Mouse (Mus musculus): Measurements from ENCODE around the gene Pak7.

Pak7 gene

DNA sequence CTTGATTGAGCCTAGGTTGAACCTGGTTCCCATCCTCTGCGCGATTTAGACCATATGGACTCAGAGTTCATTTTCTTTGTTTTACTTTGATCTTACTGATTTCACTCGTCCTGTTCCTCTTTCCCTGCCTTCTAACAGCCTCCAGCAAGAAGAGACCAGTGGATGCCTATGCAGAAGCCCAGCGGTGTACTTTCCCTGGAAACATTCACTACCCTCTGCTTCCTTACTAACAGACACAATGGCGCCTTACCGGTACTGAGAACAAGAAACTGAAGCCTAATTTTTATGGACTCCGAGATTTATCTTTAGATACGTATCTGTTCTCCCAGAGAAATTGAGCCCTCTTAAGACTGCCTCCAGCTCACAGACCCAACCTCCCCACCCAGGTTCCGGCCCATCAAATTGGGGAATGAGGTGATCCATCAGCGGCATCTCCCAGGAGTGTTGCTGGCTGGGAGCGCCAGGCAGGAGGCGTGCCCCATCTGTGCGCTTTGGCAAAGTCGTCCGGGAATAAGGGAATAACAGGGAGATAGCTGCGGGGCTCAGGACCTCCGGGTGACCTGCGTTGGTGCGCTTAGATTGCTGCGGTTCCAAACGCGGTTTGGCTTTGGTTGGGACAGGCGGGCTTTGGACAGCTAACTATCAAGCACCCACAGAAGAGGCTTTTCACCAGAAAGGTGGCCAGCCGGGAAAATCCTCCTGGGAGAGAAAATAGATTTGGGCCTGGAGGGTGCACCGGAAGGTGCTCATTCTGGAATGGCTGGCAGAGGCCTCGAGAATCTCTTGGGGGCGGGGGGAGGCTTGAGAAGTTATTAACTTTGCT lies 336.8 kb downstream of the Pak7 start:
- DNase-seq (ENCODE audit: low read depth in 2 of 2, low spot score in 2 of 2), result no peak

DNA sequence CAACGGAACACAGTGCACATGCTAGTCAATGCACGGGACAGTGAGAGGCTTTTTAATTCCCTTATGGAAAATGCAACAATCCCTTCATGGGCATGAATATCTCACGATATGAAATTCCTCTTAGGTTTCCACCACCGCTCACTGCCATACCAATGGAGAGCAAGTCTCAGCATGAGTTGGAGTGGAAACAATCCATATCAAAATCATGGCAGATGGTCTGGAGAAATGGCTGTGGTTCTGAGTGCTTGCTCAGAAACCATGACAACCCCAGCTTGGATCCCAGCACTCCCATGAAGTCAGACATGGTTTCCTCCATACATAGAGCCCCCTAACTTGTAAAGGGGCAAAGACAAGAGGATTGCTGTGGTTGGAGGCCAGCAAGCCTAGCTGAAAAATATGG lies 339.3 kb downstream of the Pak7 start:
- no peak for DNase-seq (ENCODE audit: low read depth in 2 of 2, low spot score in 2 of 2)
